Mouse (Mus musculus): Measurements from ENCODE around the gene Olfr1036.
"Not testable (repeated sequence)": the region's sequence is repeated elsewhere in the genome, so short reads cannot be mapped to it uniquely, and the experiment has no call there.

The Olfr1036 gene

GRCm38 (mm10) chr2:86073692-86074091, at the start of gene Olfr1036:
Olfr1036 (plus strand) TSS chr2:86073992.
- not testable (repeated sequence) for DNase-seq (ENCODE audit: low spot score in 2 of 2)

- no peak for DNase-seq (ENCODE audit: low spot score in 2 of 2)
Observed at GRCm38 (mm10) chr2:86045561-86045960, 28.2 kb upstream of the Olfr1036 start, which contains the start of gene Olfr1034. Olfr1034 (plus strand) TSS chr2:86045861.

GRCm38 (mm10) chr2:86050777-86051176, 23.0 kb upstream of the Olfr1036 start:
- DNase-seq (ENCODE audit: low spot score in 2 of 2) = not testable (repeated sequence)

- DNase-seq (ENCODE audit: low spot score in 2 of 2) = not testable (repeated sequence)
Observed at GRCm38 (mm10) chr2:86063766-86064165, 10.0 kb upstream of the Olfr1036 start.

GRCm38 (mm10) chr2:86070189-86070588, 3.6 kb upstream of the Olfr1036 start:
- DNase-seq (ENCODE audit: low spot score in 2 of 2) = no peak

GRCm38 (mm10) chr2:86080478-86080877, 6.7 kb downstream of the Olfr1036 start:
- not testable (repeated sequence) for DNase-seq (ENCODE audit: low spot score in 2 of 2)

GRCm38 (mm10) chr2:86087285-86087684, 13.5 kb downstream of the Olfr1036 start, which contains the start of gene Olfr1037:
Olfr1037 (minus strand) TSS chr2:86087385.
- DNase-seq (ENCODE audit: low spot score in 2 of 2) = no peak
